Mouse (Mus musculus) embryonic facial prominence, embryonic 13.5 days (tissue): ENCODE measurements around the gene Slc25a30. TPM values are rescaled to one million over a fixed set of nuclear protein-coding genes. Genes with fewer than 3 reads are reported as not detected.
"Not testable (repeated sequence)": the region's sequence is repeated elsewhere in the genome, so short reads cannot be mapped to it uniquely, and the experiment has no call there.

ENCODE experiments used
- ATAC-seq: fragments of 200-750 bp; cut with Nextera tagmentation; 2 replicates; pipeline ENCODE4 v1.8.0; 2017; ENCODE audit warnings: low read depth; ENCODE audit not compliant: insufficient number of reproducible peaks, insufficient read depth, low FRiP score, low TSS enrichment
- H3K27ac ChIP-seq: fragments of 300-500 bp; sonication (generic); 2 replicates; pipeline ENCODE4 v1.5.1; 2015; ENCODE audit warnings: moderate library complexity, mild to moderate bottlenecking, inconsistent platforms
- H3K27me3 ChIP-seq: fragments of 300-500 bp; sonication (generic); 2 replicates; pipeline ENCODE4 v1.6.1; 2015; ENCODE audit warnings: mild to moderate bottlenecking, inconsistent platforms
- H3K36me3 ChIP-seq: fragments of 300-500 bp; sonication (generic); 2 replicates; pipeline ENCODE4 v1.6.1; 2015; ENCODE audit warnings: mild to moderate bottlenecking, inconsistent platforms
- H3K4me1 ChIP-seq: fragments of 300-500 bp; sonication (generic); 2 replicates; pipeline ENCODE4 v1.6.1; 2015; ENCODE audit warnings: inconsistent platforms
- H3K4me2 ChIP-seq: fragments of 300-500 bp; sonication (generic); 2 replicates; pipeline ENCODE4 v1.6.1; 2015; ENCODE audit warnings: moderate library complexity, mild to moderate bottlenecking, inconsistent platforms
- H3K4me3 ChIP-seq: fragments of 300-500 bp; sonication (generic); 2 replicates; pipeline ENCODE4 v1.5.1; 2015; ENCODE audit warnings: mild to moderate bottlenecking, inconsistent platforms
- H3K9ac ChIP-seq: fragments of 300-500 bp; sonication (generic); 2 replicates; pipeline ENCODE4 v1.6.1; 2015; ENCODE audit warnings: mild to moderate bottlenecking, inconsistent platforms
- H3K9me3 ChIP-seq: fragments of 300-500 bp; sonication (generic); 2 replicates; pipeline ENCODE4 v1.6.1; 2016; ENCODE audit warnings: inconsistent platforms
- WGBS: fragments of 180-500 bp; shearing (Covaris S2); methylation state at CpG from one replicate; pipeline ENCODE4 v1.1.7; 2015; ENCODE audit warnings: mixed read lengths; 5-methylcytosine and 5-hydroxymethylcytosine counted together
- polyA plus RNA-seq: library from polyadenylated mRNA; unstranded; fragments of >200 nt; fragmentation: Nextera tagmentation; extraction: Ambion mirVana; gene quantifications from 2 replicates; pipeline ENCODE4 v1.2.1, GENCODE M21; 2015

Gene Slc25a30
- 4.8 and 5.8 TPM in 2 replicates for polyA plus RNA-seq

GRCm38 (mm10) chr14:75786868-75787793, at the start of gene Slc25a30:
TSS of gene Slc25a30 (minus strand) at chr14:75787037.
- WGBS: 6% methylated on average over 51 of the region's 51 CpGs
- Histone ChIP-seq H3K9me3 (no peaks in the 10 kb centered on the region), H3K27me3 (peaks cover 27% of the 10 kb centered on the region), H3K9ac (peak within 1 kb of the TSS; percentile 77), H3K4me2 (peak within 1 kb of the TSS; percentile 80), H3K27ac (peak within 1 kb of the TSS; percentile 62; the same call in 1 of the 2 replicates), H3K4me3 (peak within 1 kb of the TSS; percentile 71), H3K36me3 (no peaks in the 10 kb centered on the region), H3K4me1 (peaks cover 9% of the 10 kb centered on the region)
- ATAC-seq: peak; percentile 97

- WGBS: 77% methylated on average over 3 of the region's 3 CpGs
- H3K27ac ChIP-seq: no peak overlapping the region
- peaks cover 27% of the 10 kb centered on the region for H3K4me1 ChIP-seq
- H3K9me3 ChIP-seq: no peaks in the 10 kb centered on the region
- no peak overlapping the region for H3K4me2 ChIP-seq
- H3K9ac ChIP-seq: no peak overlapping the region
- H3K4me3 ChIP-seq: no peak overlapping the region
- no peaks in the 10 kb centered on the region for H3K27me3 ChIP-seq
- H3K36me3 ChIP-seq: no peaks in the 10 kb centered on the region
- no peak for ATAC-seq
These were observed 49.7 kb upstream of the Slc25a30 start for GRCm38 (mm10) chr14:75836579-75836978.

- Histone ChIP-seq H3K4me1 (peaks cover 27% of the 10 kb centered on the region), H3K36me3 (no peaks in the 10 kb centered on the region), H3K9ac (peak overlapping the region; percentile 80), H3K4me2 (peak overlapping the region; percentile 97), H3K27me3 (no peaks in the 10 kb centered on the region), H3K27ac (peak overlapping the region; percentile 97), H3K4me3 (peak overlapping the region; percentile 49), H3K9me3 (no peaks in the 10 kb centered on the region)
- peak; percentile 34; the same call in 1 of the 2 replicates for ATAC-seq
- under 1% methylated on average over 16 of the region's 16 CpGs for WGBS
These were observed 48.0 kb upstream of the Slc25a30 start for GRCm38 (mm10) chr14:75834739-75835381.

- under 1% methylated on average over 10 of the region's 10 CpGs for WGBS
- Histone ChIP-seq H3K4me2 (peak overlapping the region; percentile 97), H3K27ac (peak overlapping the region; percentile 97), H3K36me3 (no peaks in the 10 kb centered on the region), H3K4me1 (peaks cover 32% of the 10 kb centered on the region), H3K27me3 (no peaks in the 10 kb centered on the region), H3K4me3 (peak overlapping the region; percentile 49), H3K9me3 (no peaks in the 10 kb centered on the region), H3K9ac (peak overlapping the region; percentile 80)
- ATAC-seq: peak; percentile 88
These were observed 47.5 kb upstream of the Slc25a30 start for GRCm38 (mm10) chr14:75834251-75834738.

GRCm38 (mm10) chr14:75833546-75834250, 46.9 kb upstream of the Slc25a30 start:
- H3K4me3 ChIP-seq: peak overlapping the region; percentile 49
- H3K27me3 ChIP-seq: peaks cover 1% of the 10 kb centered on the region; the same call in 1 of the 2 replicates
- peak overlapping the region; percentile 97 for H3K27ac ChIP-seq
- H3K9me3 ChIP-seq: no peaks in the 10 kb centered on the region
- WGBS: 7% methylated on average over 12 of the region's 12 CpGs
- peaks cover 38% of the 10 kb centered on the region for H3K4me1 ChIP-seq
- no peak for ATAC-seq
- peak overlapping the region; percentile 97 for H3K4me2 ChIP-seq
- H3K9ac ChIP-seq: peak overlapping the region; percentile 80
- no peaks in the 10 kb centered on the region for H3K36me3 ChIP-seq

- Histone ChIP-seq H3K4me2 (peak overlapping the region; percentile 97), H3K27me3 (peaks cover 7% of the 10 kb centered on the region; the same call in 1 of the 2 replicates), H3K9me3 (no peaks in the 10 kb centered on the region), H3K4me3 (peak overlapping the region; percentile 49; the same call in 1 of the 2 replicates), H3K9ac (no peak overlapping the region), H3K27ac (peak overlapping the region; percentile 97), H3K36me3 (no peaks in the 10 kb centered on the region), H3K4me1 (peaks cover 44% of the 10 kb centered on the region)
- ATAC-seq: no peak
- WGBS: 39% methylated on average over 4 of the region's 4 CpGs
These were observed 46.1 kb upstream of the Slc25a30 start for GRCm38 (mm10) chr14:75832982-75833381.

- Histone ChIP-seq H3K36me3 (no peaks in the 10 kb centered on the region), H3K4me2 (no peak overlapping the region), H3K4me3 (no peak overlapping the region), H3K9me3 (no peaks in the 10 kb centered on the region), H3K4me1 (peaks cover 41% of the 10 kb centered on the region), H3K9ac (no peak overlapping the region), H3K27me3 (peaks cover 7% of the 10 kb centered on the region; the same call in 1 of the 2 replicates), H3K27ac (no peak overlapping the region)
- 90% methylated on average over 2 of the region's 2 CpGs for WGBS
- ATAC-seq: no peak
These were observed 45.2 kb upstream of the Slc25a30 start for GRCm38 (mm10) chr14:75832031-75832430.

- Histone ChIP-seq H3K4me2 (peak overlapping the region; percentile 64), H3K4me1 (peaks cover 31% of the 10 kb centered on the region), H3K9ac (0 out of 2 replicates have a peak overlapping the region, but pooled peaks have one; percentile 45), H3K4me3 (0 out of 2 replicates have a peak overlapping the region, but pooled peaks have one; percentile 35)
- ATAC-seq, H3K27me3 ChIP-seq, H3K27ac ChIP-seq, H3K9me3 ChIP-seq, H3K36me3 ChIP-seq: not testable (repeated sequence)
- WGBS: 59% methylated on average over 14 of the region's 14 CpGs
These were observed 43.0 kb upstream of the Slc25a30 start for GRCm38 (mm10) chr14:75829817-75830216.

- no peaks in the 10 kb centered on the region for H3K36me3 ChIP-seq
- peak overlapping the region; percentile 64 for H3K4me2 ChIP-seq
- no peak for ATAC-seq
These were observed 42.3 kb upstream of the Slc25a30 start for GRCm38 (mm10) chr14:75828866-75829806.

GRCm38 (mm10) chr14:75828221-75828620, 41.4 kb upstream of the Slc25a30 start:
- peaks cover 7% of the 10 kb centered on the region; the same call in 1 of the 2 replicates for H3K27me3 ChIP-seq
- peaks cover 25% of the 10 kb centered on the region for H3K4me1 ChIP-seq
- H3K9ac ChIP-seq: no peak overlapping the region
- H3K4me3 ChIP-seq: no peak overlapping the region
- no peak overlapping the region for H3K27ac ChIP-seq
- no peak for ATAC-seq
- 18% methylated on average over 11 of the region's 11 CpGs for WGBS
- H3K9me3 ChIP-seq: no peaks in the 10 kb centered on the region
- H3K36me3 ChIP-seq: no peaks in the 10 kb centered on the region
- peak overlapping the region; percentile 64 for H3K4me2 ChIP-seq

More at GRCm38 (mm10) chr14:75828866-75829806, 42.3 kb upstream of the Slc25a30 start:
- peak overlapping the region; percentile 45 for H3K9ac ChIP-seq
- no peaks in the 10 kb centered on the region for H3K9me3 ChIP-seq
- peaks cover 7% of the 10 kb centered on the region; the same call in 1 of the 2 replicates for H3K27me3 ChIP-seq
- 5% methylated on average over 32 of the region's 32 CpGs for WGBS
- H3K4me3 ChIP-seq: peak overlapping the region; percentile 35
- H3K4me1 ChIP-seq: peaks cover 30% of the 10 kb centered on the region
- no peak overlapping the region; the same call in 1 of the 2 replicates for H3K27ac ChIP-seq
